Mouse (Mus musculus) thymus, postnatal 10 days (tissue): ENCODE measurements around the gene Myo5a.

Source experiments
- DNase-seq, 2 experiments: peaks; one replicate each; pipeline ENCODE4 v3.0.0; 2021; ENCODE audit warnings: low spot score in 2 of 2

Gene Myo5a

GRCm38 (mm10) chr9:75201506-75201905 lies 130.7 kb downstream of the Myo5a start:
- DNase-seq: no peak

- no peak for DNase-seq
Measured at GRCm38 (mm10) chr9:75202036-75202435, 131.2 kb downstream of the Myo5a start.

DNA sequence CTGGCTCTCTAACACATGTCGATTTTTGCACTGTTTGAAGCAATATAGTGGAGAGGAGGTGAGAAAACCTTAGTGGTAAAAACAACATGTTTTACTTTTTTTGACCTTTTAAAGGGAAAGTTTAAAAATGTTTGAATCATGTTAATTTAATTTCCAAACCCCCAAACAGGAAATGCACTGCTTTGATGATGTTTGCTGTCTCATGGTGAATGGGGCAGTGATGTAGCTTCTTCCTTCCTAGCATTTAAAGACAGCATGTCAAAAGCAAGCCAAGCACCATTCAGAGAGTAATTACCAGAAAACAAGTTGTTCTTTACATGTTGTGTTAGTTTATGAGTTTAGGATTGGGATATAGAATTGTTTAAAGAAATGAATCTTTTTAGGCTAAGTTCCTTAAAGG lies 138.4 kb downstream of the Myo5a start:
- no peak for DNase-seq

DNA sequence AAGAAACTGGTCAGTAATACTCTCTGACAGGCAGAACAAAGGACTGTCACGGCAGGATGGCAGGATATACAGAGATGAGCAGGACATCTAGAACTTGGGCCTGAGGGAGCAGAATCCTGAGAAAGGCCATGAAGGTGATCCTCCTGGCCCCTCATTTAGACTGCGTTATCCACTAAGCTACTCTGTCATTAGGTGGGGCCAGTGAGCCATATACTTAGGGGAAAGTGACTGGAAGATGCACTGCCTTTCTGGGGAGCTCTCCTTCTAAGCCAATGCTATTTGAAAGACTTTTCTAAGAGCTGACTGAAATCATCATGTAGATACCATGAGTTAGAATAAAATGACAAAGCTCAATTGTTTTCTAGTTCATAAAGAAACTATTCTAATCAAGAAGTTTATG lies 139.5 kb downstream of the Myo5a start:
- DNase-seq: no peak

DNA sequence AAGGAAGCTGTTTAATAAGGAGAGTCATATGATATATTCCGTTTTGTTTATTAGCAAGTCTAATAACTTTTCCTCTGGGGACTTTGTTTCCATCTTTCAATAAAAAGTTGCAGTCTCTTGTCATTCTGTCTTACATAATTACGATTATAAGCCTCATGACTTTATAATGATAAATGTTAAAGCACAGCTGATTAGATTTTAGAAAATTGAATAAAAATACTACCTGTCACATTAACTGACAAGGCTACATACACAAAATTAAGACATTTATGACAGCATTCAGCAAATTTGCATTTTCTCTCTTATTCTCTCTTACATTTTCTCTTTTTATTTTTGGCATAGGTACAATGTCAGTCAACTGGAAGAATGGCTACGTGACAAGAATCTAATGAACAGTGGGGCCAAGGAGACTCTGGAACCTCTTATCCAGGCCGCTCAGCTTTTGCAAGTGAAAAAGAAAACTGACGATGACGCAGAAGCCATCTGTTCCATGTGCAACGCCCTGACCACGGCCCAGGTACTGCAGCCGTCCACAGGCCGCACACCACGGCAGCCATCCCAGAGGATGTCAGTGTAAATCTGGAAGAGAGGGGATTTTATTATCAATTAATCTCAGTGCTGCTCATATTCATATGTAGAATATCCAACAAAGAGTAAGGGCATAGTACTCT lies 144.1 kb downstream of the Myo5a start:
- DNase-seq: no peak

DNA sequence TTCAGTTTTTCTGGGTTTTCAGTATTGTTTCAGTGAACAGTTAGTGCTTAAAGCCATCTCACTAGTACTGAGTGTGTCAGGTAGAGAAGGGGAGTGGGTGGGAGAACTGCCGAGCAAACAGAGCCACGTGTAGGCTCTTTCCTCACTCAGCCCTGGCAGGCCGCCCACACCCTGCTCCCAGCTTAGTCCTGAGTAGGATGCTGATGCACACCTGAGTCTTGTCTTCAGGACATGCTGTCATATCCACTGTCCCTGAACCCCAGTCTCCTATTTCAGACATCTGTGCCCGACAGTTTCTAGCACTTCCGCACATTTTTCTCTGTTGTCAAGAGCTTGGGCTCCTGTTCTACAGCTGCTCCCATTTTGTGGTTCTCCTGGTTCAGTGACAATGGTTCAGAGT lies 149.1 kb downstream of the Myo5a start:
- DNase-seq: no peak

GRCm38 (mm10) chr9:75221420-75222287 lies 150.8 kb downstream of the Myo5a start:
- no peak for DNase-seq

- DNase-seq: no peak
Measured at GRCm38 (mm10) chr9:75231841-75232746, 161.3 kb downstream of the Myo5a start, which contains the start of gene Myo5c. Myo5c (plus strand) TSS chr9:75232020.

GRCm38 (mm10) chr9:75232860-75233259 lies 162.0 kb downstream of the Myo5a start:
- no peak for DNase-seq

GRCm38 (mm10) chr9:75234271-75234741 lies 163.5 kb downstream of the Myo5a start:
- DNase-seq: no peak

DNA sequence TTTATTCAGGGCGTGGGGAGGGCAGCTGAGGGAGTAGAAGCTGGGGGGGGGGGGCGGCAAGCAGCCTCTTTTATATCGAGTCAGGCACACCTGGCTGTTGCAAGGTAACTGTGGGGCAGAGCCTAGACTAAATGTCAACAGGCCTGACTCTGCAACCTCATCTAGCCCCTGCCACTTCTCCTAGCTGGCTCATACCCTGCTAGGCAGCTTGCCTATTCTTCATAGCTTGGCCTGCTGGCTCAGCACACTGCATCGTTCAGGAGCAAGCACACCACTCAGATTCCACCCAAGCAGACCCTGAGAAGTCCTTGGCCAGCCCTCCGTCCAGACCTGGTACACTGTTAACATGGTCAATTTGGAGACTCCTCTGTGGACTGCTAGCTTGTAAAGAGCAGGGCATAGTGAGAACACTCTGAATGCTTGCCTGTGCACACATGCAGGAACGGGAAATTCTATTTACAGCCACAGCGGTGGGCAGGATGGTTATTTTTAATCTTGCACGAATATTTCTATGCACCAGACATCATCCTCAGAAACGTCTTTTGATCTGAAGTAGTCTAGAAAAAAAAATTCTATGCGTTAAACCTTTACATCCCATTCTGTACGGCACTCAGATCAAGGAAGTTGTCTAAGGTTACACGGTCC lies 164.3 kb downstream of the Myo5a start:
- DNase-seq: no peak

DNA sequence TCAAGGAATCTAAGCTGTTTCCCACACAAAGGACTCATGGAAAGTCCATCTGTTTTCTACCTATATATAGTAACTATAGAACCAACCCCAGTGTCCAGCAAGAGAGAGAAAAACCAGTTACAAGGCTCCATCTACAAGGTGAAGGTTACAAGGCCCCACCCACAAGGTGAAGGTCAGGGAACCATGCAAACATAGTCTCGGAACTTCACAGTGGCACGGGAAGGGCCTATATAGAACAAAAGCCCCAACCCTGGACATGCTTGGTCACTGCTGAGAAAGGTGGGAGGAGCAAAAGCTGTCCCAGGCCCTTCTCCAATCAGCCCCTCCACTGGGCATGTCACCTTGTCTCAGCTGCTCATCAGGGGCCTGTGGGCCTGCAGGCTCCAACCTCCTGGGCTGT lies 164.9 kb downstream of the Myo5a start:
- DNase-seq: no peak

DNA sequence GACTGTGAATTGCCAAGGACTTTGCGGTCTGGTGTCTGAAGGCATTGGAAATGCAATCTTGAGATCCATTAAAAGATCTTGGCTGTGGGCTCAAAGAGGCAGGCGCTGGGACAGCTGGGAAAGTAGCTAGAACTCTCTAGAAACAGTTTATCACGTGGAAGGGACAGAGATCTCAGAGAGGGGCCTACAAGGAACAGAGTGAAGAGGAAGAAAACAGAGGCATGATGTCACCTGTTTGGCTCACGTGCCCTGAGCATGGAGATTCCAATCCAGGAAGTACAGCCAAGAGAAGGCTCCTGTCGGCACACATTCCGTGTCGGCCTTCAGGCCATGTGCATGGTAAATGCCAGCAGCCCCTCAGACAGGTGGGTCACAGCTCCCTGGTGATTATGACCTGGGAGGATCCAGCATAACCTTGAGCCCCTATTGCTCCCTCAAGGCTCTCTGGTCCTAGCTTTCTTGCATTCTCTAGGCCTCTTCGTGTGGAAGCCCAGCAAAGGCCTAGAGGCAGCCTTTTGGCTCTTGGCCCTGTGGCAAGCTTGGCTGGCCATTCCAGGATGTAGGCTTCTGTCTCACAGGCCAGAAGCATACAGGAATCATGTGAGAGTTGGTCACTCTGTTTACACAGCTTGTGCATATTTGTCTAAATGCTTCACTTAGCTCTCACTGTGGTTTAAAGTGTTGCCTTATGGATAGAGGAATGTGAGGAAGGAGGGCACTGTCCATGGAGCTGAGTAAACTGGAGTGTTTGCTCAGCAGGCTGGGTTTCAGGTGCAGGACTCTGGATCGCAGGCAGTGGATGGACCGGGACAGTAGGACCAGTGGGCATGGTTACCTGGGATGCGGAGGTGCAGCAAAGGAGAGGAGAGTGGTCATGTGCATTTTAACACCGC lies 165.8 kb downstream of the Myo5a start:
- DNase-seq: no peak

- DNase-seq: no peak
Measured at GRCm38 (mm10) chr9:75238179-75238578, 167.4 kb downstream of the Myo5a start.

DNA sequence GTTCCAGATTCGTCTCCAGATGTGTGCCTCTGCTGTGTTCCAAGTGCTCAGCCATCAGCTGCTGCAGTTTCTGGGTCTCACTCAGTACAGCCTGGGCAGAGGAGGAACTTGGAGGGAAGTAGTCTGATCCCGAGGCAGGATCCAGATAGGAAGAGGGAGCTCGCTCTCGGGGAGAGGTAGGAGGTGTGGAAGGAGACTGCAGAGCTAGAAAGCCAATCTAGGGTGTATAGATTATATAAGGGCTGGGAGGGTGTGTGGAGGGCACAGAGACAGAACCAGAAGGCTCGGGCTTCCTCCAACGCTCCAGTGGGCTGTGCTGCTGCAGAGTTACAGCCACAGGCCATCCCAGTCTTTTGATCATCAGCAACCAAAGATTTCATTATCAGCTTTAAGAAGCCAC lies 172.2 kb downstream of the Myo5a start:
- no peak for DNase-seq

DNA sequence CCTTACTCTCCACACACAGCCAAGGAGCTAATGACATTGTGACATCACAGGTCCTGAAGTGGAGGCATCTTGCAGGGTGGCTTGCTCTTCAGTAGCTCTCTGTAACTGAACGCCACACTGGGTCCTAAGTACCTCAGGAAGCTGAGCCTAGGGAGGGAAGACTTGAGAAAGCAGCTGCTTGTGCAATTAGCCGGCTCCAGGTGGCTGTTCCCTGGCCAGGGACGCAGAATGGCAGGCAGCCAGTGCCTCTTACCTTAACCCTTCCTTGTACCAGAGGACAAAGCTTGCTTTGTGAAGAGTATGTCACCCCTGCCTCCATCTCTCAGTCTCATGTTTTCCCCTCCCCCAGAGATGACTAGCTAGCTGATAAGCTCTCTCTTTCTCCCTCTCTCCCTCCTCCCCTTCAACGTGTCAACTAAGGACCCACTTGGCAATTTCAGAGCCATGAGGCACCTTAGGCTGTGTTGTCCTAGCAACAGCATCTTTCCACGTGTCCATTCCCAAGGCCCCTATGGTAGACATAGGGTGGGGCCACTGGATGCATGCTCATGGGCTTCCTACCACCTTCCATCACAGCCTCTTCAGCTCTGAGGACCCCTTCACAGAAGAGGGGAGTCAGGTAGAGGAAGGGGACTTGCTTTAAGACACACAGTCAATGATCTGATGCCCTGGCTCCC lies 173.1 kb downstream of the Myo5a start:
- DNase-seq: no peak

GRCm38 (mm10) chr9:75244527-75244926 lies 173.7 kb downstream of the Myo5a start:
- no peak for DNase-seq

GRCm38 (mm10) chr9:75246080-75246930 lies 175.5 kb downstream of the Myo5a start:
- no peak for DNase-seq

GRCm38 (mm10) chr9:75247870-75248269 lies 177.1 kb downstream of the Myo5a start:
- DNase-seq: no peak
